Mouse (Mus musculus): ENCODE measurements around the gene Oog2. TPM values are rescaled to one million over a fixed set of nuclear protein-coding genes. Genes with fewer than 3 reads are reported as not detected.

Oog2 gene
- polyA plus RNA-seq (2017; shearing (Covaris generic)) = not detected

DNA sequence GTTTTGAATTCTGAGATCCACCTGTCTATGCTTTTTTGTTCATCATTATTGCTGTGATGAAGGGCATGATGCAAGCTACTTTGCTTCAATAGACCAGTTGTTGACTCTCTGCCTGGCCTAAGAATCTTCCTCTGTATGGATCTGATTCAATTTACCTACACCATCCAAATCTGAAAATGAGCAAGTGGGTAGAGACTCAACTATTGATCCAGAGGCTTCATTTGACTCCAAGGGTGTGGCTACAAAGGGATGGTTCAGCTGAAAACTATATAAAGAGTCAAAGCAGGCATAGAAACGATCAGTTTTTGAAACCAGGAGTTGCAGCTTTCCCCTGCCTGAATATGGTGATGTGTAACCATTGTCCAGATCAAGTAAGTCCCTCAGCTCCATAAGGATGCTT lies at the start of gene Oog2:
Gene Oog2 (plus strand): TSS at position 301 of the 400 bp plus-strand sequence.

DNA sequence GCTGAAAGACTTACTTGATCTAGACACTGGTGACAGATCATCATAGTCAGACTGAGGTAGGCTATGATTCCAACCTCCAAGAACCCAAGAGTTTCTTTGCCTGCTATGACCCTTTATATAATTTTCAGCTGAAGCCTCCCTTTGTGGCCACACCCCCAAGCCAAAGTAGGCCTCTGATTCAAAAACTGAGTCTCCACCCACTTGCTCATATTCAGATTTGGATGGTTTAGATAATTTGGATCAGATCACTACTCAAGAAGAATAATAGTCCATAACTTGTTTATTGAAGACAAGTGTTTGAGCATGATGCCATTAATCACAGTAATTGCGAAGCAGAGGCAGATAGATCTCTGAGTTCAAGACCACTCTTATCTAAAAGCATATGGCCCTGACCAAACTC lies 28.0 kb upstream of the Oog2 start, which contains the start of gene Oog3:
Gene Oog3 (minus strand): TSS at position 101 of the 400 bp plus-strand sequence.

DNA sequence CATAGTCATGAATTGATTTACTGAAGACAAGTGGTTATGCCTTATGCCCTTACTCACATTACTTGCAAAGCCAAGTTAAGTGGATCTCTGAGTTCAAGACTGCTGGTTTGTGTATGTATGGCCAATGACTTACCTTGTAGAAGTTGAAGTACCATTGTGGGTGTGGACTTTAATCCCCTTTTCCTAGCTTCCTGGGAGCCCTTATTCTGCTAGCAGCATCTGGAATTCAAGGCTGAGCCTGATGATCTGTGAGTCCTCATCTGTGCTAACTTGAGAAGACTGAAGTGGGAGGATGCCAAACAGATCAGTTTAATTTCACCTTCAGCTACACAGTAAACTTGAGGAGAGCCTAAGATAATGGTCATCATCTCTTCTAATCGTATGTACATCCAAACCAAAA lies 22.7 kb downstream of the Oog2 start, which contains the start of gene C87977:
Gene C87977 (minus strand): TSS at position 101 of the 400 bp plus-strand sequence.

Other genes starting within 250 kb of the Oog2 start
- gene Pramef25, start 239.7 kb upstream of the Oog2 start, polyA plus RNA-seq (2017; shearing (Covaris generic)) = not detected
- not detected for gene Gm13101, start 223.8 kb upstream of the Oog2 start, polyA plus RNA-seq (2017; shearing (Covaris generic))
- gene Pramef17, start 196.3 kb upstream of the Oog2 start, polyA plus RNA-seq (2017; shearing (Covaris generic)) = not detected
- gene Pramel4, start 131.6 kb upstream of the Oog2 start, polyA plus RNA-seq (2017; shearing (Covaris generic)) = 0.18 TPM
- 0.37 TPM for gene Gm13102, start 84.2 kb upstream of the Oog2 start, polyA plus RNA-seq (2017; shearing (Covaris generic))
- gene Oog3, start 28.1 kb upstream of the Oog2 start, polyA plus RNA-seq (2017; shearing (Covaris generic)) = not detected
- 0.29 TPM for gene C87977, start 22.6 kb downstream of the Oog2 start, polyA plus RNA-seq (2017; shearing (Covaris generic))
- not detected for gene Pramel5, start 89.8 kb downstream of the Oog2 start, polyA plus RNA-seq (2017; shearing (Covaris generic))
- not detected for gene Gm13128, start 139.5 kb downstream of the Oog2 start, polyA plus RNA-seq (2017; shearing (Covaris generic))
- gene Gm13119, start 167.2 kb downstream of the Oog2 start, polyA plus RNA-seq (2017; shearing (Covaris generic)) = 0.21 TPM
- not detected for gene Pramef20, start 187.2 kb downstream of the Oog2 start, polyA plus RNA-seq (2017; shearing (Covaris generic))
- gene Pramef12, start 217.7 kb downstream of the Oog2 start, polyA plus RNA-seq (2017; shearing (Covaris generic)) = not detected
- not detected for gene 1700012P22Rik, start 248.1 kb downstream of the Oog2 start, polyA plus RNA-seq (2017; shearing (Covaris generic))

Data from effector memory CD4-positive, alpha-beta T cell, adult 7 months (primary cell).